Mouse (Mus musculus): ENCODE measurements around the gene Zfp987. TPM values are rescaled to one million over a fixed set of nuclear protein-coding genes. Genes with fewer than 3 reads are reported as not detected.
"Not testable (repeated sequence)": the region's sequence is repeated elsewhere in the genome, so short reads cannot be mapped to it uniquely, and the experiment has no call there.

The Zfp987 gene
- polyA plus RNA-seq, 1 experiment from 2014 or later: 0.10 TPM

GRCm38 (mm10) chr4:146066932-146067580 lies 30.0 kb upstream of the Zfp987 start:
- not testable (repeated sequence) for ATAC-seq (ENCODE audit: borderline replicate concordance, extremely low read depth, low FRiP score, low TSS enrichment); H3K27me3 ChIP-seq; H3K9ac ChIP-seq; H3K4me2 ChIP-seq; H3K27ac ChIP-seq; H3K36me3 ChIP-seq; H3K4me1 ChIP-seq
- Histone ChIP-seq H3K4me3 (0 out of 2 replicates have a peak overlapping the region, but pooled peaks have one; percentile 7), H3K9me3 (peaks cover 13% of the 10 kb centered on the region; the same call in 1 of the 2 replicates)
- 36% methylated on average over 45 of the region's 45 CpGs for WGBS

- not testable (repeated sequence) for H3K36me3 ChIP-seq; H3K4me1 ChIP-seq; H3K27me3 ChIP-seq; H3K9ac ChIP-seq; H3K27ac ChIP-seq; H3K4me2 ChIP-seq; ATAC-seq (ENCODE audit: borderline replicate concordance, extremely low read depth, low FRiP score, low TSS enrichment)
- WGBS: 20% methylated on average over 55 of the region's 55 CpGs
- 0 out of 2 replicates have a peak overlapping the region, but pooled peaks have one; percentile 7 for H3K4me3 ChIP-seq
- H3K9me3 ChIP-seq: peaks cover 13% of the 10 kb centered on the region; the same call in 1 of the 2 replicates
These were observed 29.5 kb upstream of the Zfp987 start for GRCm38 (mm10) chr4:146067594-146067993.

- H3K36me3 ChIP-seq; H3K9ac ChIP-seq; H3K4me3 ChIP-seq; H3K27me3 ChIP-seq; ATAC-seq (ENCODE audit: borderline replicate concordance, extremely low read depth, low FRiP score, low TSS enrichment); H3K4me2 ChIP-seq; H3K4me1 ChIP-seq; H3K9me3 ChIP-seq; H3K27ac ChIP-seq: not testable (repeated sequence)
- 78% methylated on average over 7 of the region's 7 CpGs for WGBS
These were observed 23.8 kb upstream of the Zfp987 start for GRCm38 (mm10) chr4:146073264-146073663.

GRCm38 (mm10) chr4:146101448-146101847 lies 4.3 kb downstream of the Zfp987 start:
- H3K9ac ChIP-seq; H3K4me1 ChIP-seq; H3K4me2 ChIP-seq; H3K36me3 ChIP-seq; H3K4me3 ChIP-seq; H3K9me3 ChIP-seq; ATAC-seq (ENCODE audit: borderline replicate concordance, extremely low read depth, low FRiP score, low TSS enrichment); H3K27ac ChIP-seq; H3K27me3 ChIP-seq: not testable (repeated sequence)
- WGBS: 42% methylated on average over 3 of the region's 3 CpGs

GRCm38 (mm10) chr4:146156524-146156923 lies 59.4 kb downstream of the Zfp987 start, which contains the start of gene Zfp600:
TSS of gene Zfp600 (plus strand) at chr4:146156824.
- H3K9ac ChIP-seq; H3K4me1 ChIP-seq; H3K4me2 ChIP-seq; H3K36me3 ChIP-seq; H3K27me3 ChIP-seq; ATAC-seq (ENCODE audit: borderline replicate concordance, extremely low read depth, low FRiP score, low TSS enrichment); H3K9me3 ChIP-seq; H3K27ac ChIP-seq; H3K4me3 ChIP-seq: not testable (repeated sequence)
- WGBS: no CpG with 5 or more reads among the region's 6 CpGs

GRCm38 (mm10) chr4:146162893-146163292 lies 65.8 kb downstream of the Zfp987 start:
- H3K9ac ChIP-seq; H3K4me3 ChIP-seq; ATAC-seq (ENCODE audit: borderline replicate concordance, extremely low read depth, low FRiP score, low TSS enrichment); H3K9me3 ChIP-seq; H3K36me3 ChIP-seq; H3K27ac ChIP-seq; H3K4me2 ChIP-seq; H3K4me1 ChIP-seq; H3K27me3 ChIP-seq: not testable (repeated sequence)
- 65% methylated on average over 4 of the region's 4 CpGs for WGBS

- H3K36me3 ChIP-seq, H3K4me3 ChIP-seq, H3K4me2 ChIP-seq, H3K27me3 ChIP-seq, H3K27ac ChIP-seq, H3K9ac ChIP-seq, H3K4me1 ChIP-seq: not testable (repeated sequence)
- WGBS: 77% methylated on average over 3 of the region's 3 CpGs
- H3K9me3 ChIP-seq: peaks cover 15% of the 10 kb centered on the region; the same call in 1 of the 2 replicates
- peak; percentile 41; the same call in 1 of the 2 replicates for ATAC-seq (ENCODE audit: borderline replicate concordance, extremely low read depth, low FRiP score, low TSS enrichment)
These were observed 70.2 kb downstream of the Zfp987 start for GRCm38 (mm10) chr4:146167202-146167832.

- ATAC-seq (ENCODE audit: borderline replicate concordance, extremely low read depth, low FRiP score, low TSS enrichment): peak; percentile 68
- H3K4me1 ChIP-seq, H3K4me3 ChIP-seq, H3K27ac ChIP-seq, H3K27me3 ChIP-seq, H3K4me2 ChIP-seq, H3K9ac ChIP-seq, H3K36me3 ChIP-seq: not testable (repeated sequence)
- peaks cover 15% of the 10 kb centered on the region; the same call in 1 of the 2 replicates for H3K9me3 ChIP-seq
- WGBS: 77% methylated on average over 10 of the region's 10 CpGs
These were observed 70.9 kb downstream of the Zfp987 start for GRCm38 (mm10) chr4:146167879-146168532.

- H3K4me2 ChIP-seq, H3K4me1 ChIP-seq, H3K9ac ChIP-seq, H3K4me3 ChIP-seq, H3K36me3 ChIP-seq, H3K27me3 ChIP-seq, H3K27ac ChIP-seq: not testable (repeated sequence)
- ATAC-seq (ENCODE audit: borderline replicate concordance, extremely low read depth, low FRiP score, low TSS enrichment): peak; percentile 75
- WGBS: no CpG with 5 or more reads among the region's 2 CpGs
- peaks cover 19% of the 10 kb centered on the region; the same call in 1 of the 2 replicates for H3K9me3 ChIP-seq
These were observed 71.7 kb downstream of the Zfp987 start for GRCm38 (mm10) chr4:146168730-146169215.

- ATAC-seq (ENCODE audit: borderline replicate concordance, extremely low read depth, low FRiP score, low TSS enrichment): peak; percentile 72
- WGBS: 55% methylated on average over 4 of the region's 4 CpGs
- peaks cover 11% of the 10 kb centered on the region; the same call in 1 of the 2 replicates for H3K9me3 ChIP-seq
- H3K27me3 ChIP-seq, H3K4me3 ChIP-seq, H3K4me2 ChIP-seq, H3K27ac ChIP-seq, H3K36me3 ChIP-seq, H3K9ac ChIP-seq, H3K4me1 ChIP-seq: not testable (repeated sequence)
These were observed 76.5 kb downstream of the Zfp987 start for GRCm38 (mm10) chr4:146173378-146174226.

Data from lung, embryonic 15.5 days (tissue).